10 mouse cellular contexts compared by ENCODE assay signal in the genomic region with DNA sequence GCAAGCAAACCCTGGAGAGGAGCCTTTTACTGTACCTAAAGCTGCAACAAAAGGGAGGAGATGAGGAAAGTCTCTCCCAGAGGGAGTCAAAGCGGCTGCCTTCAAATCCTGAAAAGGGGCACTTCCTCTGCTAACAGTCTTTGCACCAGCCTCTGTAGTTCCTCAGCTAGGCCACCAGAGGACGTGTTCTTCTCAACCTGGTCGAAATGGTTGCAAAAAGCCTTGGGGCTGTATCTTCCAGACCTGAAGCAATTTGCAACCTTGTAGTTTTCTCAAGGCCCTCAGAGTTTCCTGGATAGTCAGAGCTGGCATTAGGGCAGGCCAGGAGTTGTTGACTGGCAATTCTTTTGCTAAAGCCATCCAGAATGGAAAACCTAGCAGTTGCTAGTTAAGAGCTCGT. TPM values are rescaled to one million over a fixed set of nuclear protein-coding genes. Genes with fewer than 3 reads are reported as not detected.
DNase-seq lines count a peak whose midpoint lies in the region; TF ChIP-seq lines count a peak whose summit lies in the region.
"Had no signal": no experiment of that assay in that cellular context is flagged by ENCODE, and none has a peak within 500 bp of the region (broad histone marks: within the 10 kb centered on the region; RNA-seq: fewer than 3 reads in every experiment).

No protein-coding gene starts in this region.

- peak; percentile 80 for TF ChIP-seq RAD21 in MEL (IDR thresholded peaks at IDR 0.05; ENCODE audit: low read depth, low read length)

- WGBS in liver, adult 2 months: 48% methylated on average over 4 of the region's 4 CpGs

- H3K36me3 ChIP-seq in liver, adult 2 months (ENCODE audit: control insufficient read depth, insufficient read depth, low read length): no peaks in the 10 kb centered on the region
- H3K36me3 ChIP-seq in MEL (ENCODE audit: control insufficient read depth in 1 of 2, insufficient read depth in 2 of 2, low read length in 2 of 2): peaks cover 2 to 4% of the 10 kb centered on the region in 2 experiments; a peak in 2 of 4 replicates

- no peak overlapping the region for H3K4me3 ChIP-seq in liver, adult 2 months (ENCODE audit: insufficient read depth, low read depth, low read length)
- no peak overlapping the region for H3K4me3 ChIP-seq in MEL (ENCODE audit: control insufficient read depth in 1 of 2, insufficient read depth in 1 of 2, low read depth in 2 of 2, low read length in 2 of 2)
- H3K4me3 ChIP-seq: limb, embryonic 15.5 days had no signal

- peaks cover 9% of the 10 kb centered on the region for H3K4me1 ChIP-seq in liver, adult 2 months (ENCODE audit: control insufficient read depth, insufficient read depth, low read length)
- H3K4me1 ChIP-seq in MEL (ENCODE audit: control insufficient read depth in 1 of 2, insufficient read depth in 2 of 2, low read length in 2 of 2): peaks cover 0 to 13% of the 10 kb centered on the region in 2 experiments; a peak in 2 of 4 replicates

- no peaks in the 10 kb centered on the region for H3K79me2 ChIP-seq in liver, adult 2 months (ENCODE audit: control insufficient read depth, insufficient read depth, low read length)
- peaks cover 11% of the 10 kb centered on the region for H3K79me2 ChIP-seq in MEL (ENCODE audit: control insufficient read depth, insufficient read depth, low read length, poor library complexity)

- H3K9me3 ChIP-seq in MEL (replicated peaks; ENCODE audit: insufficient read depth, low read length): no peaks in the 10 kb centered on the region
- H3K9me3 ChIP-seq: limb, embryonic 15.5 days had no signal

- no peak for DNase-seq in liver, adult 2 months (ENCODE audit: extremely low read depth, low read depth, low spot score)
- no peak for DNase-seq in liver
- peak; percentile 87 for DNase-seq in MEL (ENCODE audit: low read depth, low spot score)
- peak; percentile 52 to 66 for DNase-seq in adrenal gland, postnatal 36 days
- peak; percentile 15 for DNase-seq in telencephalon, adult 2 months (ENCODE audit: low read depth, low spot score)
- no peak for DNase-seq in frontal cortex, postnatal 25 days (ENCODE audit: low spot score in 2 of 2)
- DNase-seq in cerebellum, postnatal 25 days: no peak

- no peak for TF ChIP-seq POLR2A in liver, adult 2 months (IDR thresholded peaks at IDR 0.05; ENCODE audit: extremely low read depth, insufficient read depth, low read length)
- TF ChIP-seq POLR2A in MEL (IDR thresholded peaks at IDR 0.05; ENCODE audit: control insufficient read depth in 1 of 2, insufficient read depth in 1 of 2, low read depth in 1 of 2, low read length in 2 of 2, poor library complexity in 1 of 2): no peak

- no peaks in the 10 kb centered on the region for H3K27me3 ChIP-seq in liver, adult 2 months (ENCODE audit: control insufficient read depth, insufficient read depth, low read length)
- peaks cover 0 to 6% of the 10 kb centered on the region in 2 experiments; a peak in 2 of 4 replicates for H3K27me3 ChIP-seq in MEL (ENCODE audit: control insufficient read depth in 1 of 2, insufficient read depth in 2 of 2, low read length in 2 of 2)
- H3K27me3 ChIP-seq: limb, embryonic 15.5 days had no signal

- no peak overlapping the region for H3K9ac ChIP-seq in liver, adult 2 months (ENCODE audit: low read depth, low read length)
- H3K9ac ChIP-seq in MEL (ENCODE audit: control insufficient read depth, low read depth, low read length, poor library complexity, severe bottlenecking): 0 out of 2 replicates have a peak overlapping the region, but pooled peaks have one; percentile 15
- H3K9ac ChIP-seq: limb, embryonic 15.5 days had no signal

- peak; percentile 57; the same call in 1 of the 2 replicates for TF ChIP-seq CTCF in liver, adult 2 months (IDR thresholded peaks at IDR 0.05; ENCODE audit: low read depth, low read length)
- TF ChIP-seq CTCF in MEL (IDR thresholded peaks at IDR 0.05 in 2 of 3, conservative IDR thresholded peaks at IDR 0.05 in 1 of 3; ENCODE audit: control insufficient read depth in 1 of 3, insufficient read depth in 1 of 3, low read depth in 2 of 3, low read length in 3 of 3, poor library complexity in 1 of 3, severe bottlenecking in 1 of 3): peak; percentile 82 to 99 (median 94)

- no peak for TF ChIP-seq EP300 in MEL (IDR thresholded peaks at IDR 0.05; ENCODE audit: low read depth in 1 of 2, low read length in 2 of 2)

- no peak overlapping the region for H3K27ac ChIP-seq in liver, adult 2 months (replicated peaks; ENCODE audit: insufficient read depth, low read depth, low read length)
- H3K27ac ChIP-seq in MEL (ENCODE audit: control insufficient read depth, low read depth, low read length): no peak overlapping the region
- H3K27ac ChIP-seq: limb, embryonic 15.5 days had no signal

TF ChIP-seq in MEL, 35 proteins besides CTCF, POLR2A, EP300 and RAD21:
- TF ChIP-seq POLR2AphosphoS5 (IDR thresholded peaks at IDR 0.05; ENCODE audit: borderline replicate concordance, low read depth, low read length): no peak
- TF ChIP-seq ZC3H11A (IDR thresholded peaks at IDR 0.05; ENCODE audit: low read depth, low read length): peak; percentile 79
- TF ChIP-seq MAZ (IDR thresholded peaks at IDR 0.05; ENCODE audit: low read depth, low read length): 0 out of 2 replicates have a peak, but pooled peaks have one; percentile 43
- peak; percentile 65 for TF ChIP-seq HCFC1 (IDR thresholded peaks at IDR 0.05; ENCODE audit: low read depth, low read length)
- no peak for TF ChIP-seq MYB (IDR thresholded peaks at IDR 0.05; ENCODE audit: low read depth, low read length)
- TF ChIP-seq UBTF (IDR thresholded peaks at IDR 0.05; ENCODE audit: borderline replicate concordance, insufficient read depth, low read depth, low read length): no peak
- no peak for TF ChIP-seq ETS1 (IDR thresholded peaks at IDR 0.05; ENCODE audit: low read depth, low read length)
- peak; percentile 45 for TF ChIP-seq MAX (IDR thresholded peaks at IDR 0.05; ENCODE audit: low read length)
- TF ChIP-seq CHD2 (IDR thresholded peaks at IDR 0.05; ENCODE audit: low read length): no peak
- 0 out of 2 replicates have a peak, but pooled peaks have one; percentile 39 for TF ChIP-seq MYC (IDR thresholded peaks at IDR 0.05; ENCODE audit: low read depth, low read length)
- TF ChIP-seq JUND (IDR thresholded peaks at IDR 0.05; ENCODE audit: low read depth, low read length): peak; percentile 63
- TF ChIP-seq TBP (IDR thresholded peaks at IDR 0.05; ENCODE audit: low read depth, low read length): 0 out of 2 replicates have a peak, but pooled peaks have one; percentile 19
- peak; percentile 95 for TF ChIP-seq SMC3 (IDR thresholded peaks at IDR 0.05; ENCODE audit: low read depth, low read length)
- peak; percentile 36; the same call in 1 of the 2 replicates for TF ChIP-seq ZNF384 (IDR thresholded peaks at IDR 0.05; ENCODE audit: low read depth, low read length)
- peak; percentile 70; the same call in 1 of the 2 replicates for TF ChIP-seq SIN3A (IDR thresholded peaks at IDR 0.05; ENCODE audit: low read length)
- TF ChIP-seq ELF1 (IDR thresholded peaks at IDR 0.05; ENCODE audit: low read depth, low read length): 0 out of 2 replicates have a peak, but pooled peaks have one; percentile 37
- 0 out of 2 replicates have a peak, but pooled peaks have one; percentile 25 for TF ChIP-seq BHLHE40 (IDR thresholded peaks at IDR 0.05; ENCODE audit: borderline replicate concordance, low read depth, low read length)

RNA-seq across cellular contexts. Expression of a gene that starts 1.5 kb away (rescaled TPM):
- total RNA-seq in liver, adult 2 months (2014; rRNA removed): 3.2 and 5.4 TPM in 2 replicates
- 5.7 and 7.3 TPM in 2 replicates for polyA plus RNA-seq in liver, adult 2 months (2012; rRNA removed)
- 15.3 and 20.0 TPM in 2 replicates for total RNA-seq in MEL (2012; rRNA removed)
- 10 to 100 TPM in 1 of 2 experiments, not detected in 1; 20.9 TPM for polyA plus RNA-seq in MEL (2012; ENCODE audit: insufficient read depth in 1 of 2, insufficient read length in 2 of 2, low read depth in 1 of 2, low replicate concordance in 2 of 2, missing spikeins in 1 of 2)
- 10 to 100 TPM; 19.7 to 22.4 TPM for total RNA-seq in adrenal gland, postnatal 36 days (2021)

RNA-seq across cellular contexts. Expression of a gene that starts 3.3 kb away (rescaled TPM):
- total RNA-seq in liver, adult 2 months (2014; rRNA removed): not detected in 2 replicates
- polyA plus RNA-seq in liver, adult 2 months (2012; rRNA removed): not detected in 2 replicates
- total RNA-seq in MEL (2012; rRNA removed): not detected in 2 replicates
- polyA plus RNA-seq in MEL (2012; ENCODE audit: insufficient read depth in 1 of 2, insufficient read length in 2 of 2, low read depth in 1 of 2, low replicate concordance in 2 of 2, missing spikeins in 1 of 2): not detected
- not detected for total RNA-seq in adrenal gland, postnatal 36 days (2021)

RNA-seq across cellular contexts. Expression of a gene that starts 15.9 kb away (rescaled TPM):
- total RNA-seq in liver, adult 2 months (2014; rRNA removed): 16.7 and 17.9 TPM in 2 replicates
- polyA plus RNA-seq in liver, adult 2 months (2012; rRNA removed): 25.2 and 30.5 TPM in 2 replicates
- 9.8 and 10.9 TPM in 2 replicates for total RNA-seq in MEL (2012; rRNA removed)
- polyA plus RNA-seq in MEL (2012; ENCODE audit: insufficient read depth in 1 of 2, insufficient read length in 2 of 2, low read depth in 1 of 2, low replicate concordance in 2 of 2, missing spikeins in 1 of 2): 10 to 100 TPM in 1 of 2 experiments, not detected in 1; 16.4 TPM
- total RNA-seq in adrenal gland, postnatal 36 days (2021): 10 to 100 TPM; 42.0 to 43.8 TPM

RNA-seq across cellular contexts. Expression of a gene that starts 33.9 kb away (rescaled TPM):
- total RNA-seq in liver, adult 2 months (2014; rRNA removed): 22.3 and 23.9 TPM in 2 replicates
- polyA plus RNA-seq in liver, adult 2 months (2012; rRNA removed): 15.7 and 19.1 TPM in 2 replicates
- not detected in 2 replicates for total RNA-seq in MEL (2012; rRNA removed)
- polyA plus RNA-seq in MEL (2012; ENCODE audit: insufficient read depth in 1 of 2, insufficient read length in 2 of 2, low read depth in 1 of 2, low replicate concordance in 2 of 2, missing spikeins in 1 of 2): under 1 TPM in 1 of 2 experiments, not detected in 1; 0.10 TPM
- total RNA-seq in adrenal gland, postnatal 36 days (2021): 10 to 100 TPM; 31.4 to 39.7 TPM
- total RNA-seq: hematopoietic stem cell, adult 5-6 weeks had no signal

RNA-seq across cellular contexts. Expression of a gene that starts 45.0 kb away (rescaled TPM):
- 0.13 TPM in 1 of 2 replicates, not detected in the other for total RNA-seq in liver, adult 2 months (2014; rRNA removed)
- 0.07 TPM in 1 of 2 replicates, not detected in the other for polyA plus RNA-seq in liver, adult 2 months (2012; rRNA removed)
- total RNA-seq in MEL (2012; rRNA removed): 0.10 and 0.12 TPM in 2 replicates
- under 1 TPM in 1 of 2 experiments, not detected in 1; 0.19 TPM for polyA plus RNA-seq in MEL (2012; ENCODE audit: insufficient read depth in 1 of 2, insufficient read length in 2 of 2, low read depth in 1 of 2, low replicate concordance in 2 of 2, missing spikeins in 1 of 2)
- total RNA-seq in adrenal gland, postnatal 36 days (2021): not detected
- total RNA-seq: hematopoietic stem cell, adult 5-6 weeks had no signal
- polyA plus RNA-seq: embryonic facial prominence, embryonic 11.5 days had no signal

Comparison
In these comparisons a context has a peak if more than half of its experiments do, and no peak if none do; other contexts are left out.
1. DNase-seq: peak in MEL (single experiment), adrenal gland, postnatal 36 days (2 of 2) and telencephalon, adult 2 months (single experiment); none in liver, adult 2 months (single experiment), liver (single experiment), frontal cortex, postnatal 25 days (0 of 2) and cerebellum, postnatal 25 days (0 of 2).